Mouse (Mus musculus): Measurements from ENCODE around the gene Hivep2.

Gene Hivep2

DNA sequence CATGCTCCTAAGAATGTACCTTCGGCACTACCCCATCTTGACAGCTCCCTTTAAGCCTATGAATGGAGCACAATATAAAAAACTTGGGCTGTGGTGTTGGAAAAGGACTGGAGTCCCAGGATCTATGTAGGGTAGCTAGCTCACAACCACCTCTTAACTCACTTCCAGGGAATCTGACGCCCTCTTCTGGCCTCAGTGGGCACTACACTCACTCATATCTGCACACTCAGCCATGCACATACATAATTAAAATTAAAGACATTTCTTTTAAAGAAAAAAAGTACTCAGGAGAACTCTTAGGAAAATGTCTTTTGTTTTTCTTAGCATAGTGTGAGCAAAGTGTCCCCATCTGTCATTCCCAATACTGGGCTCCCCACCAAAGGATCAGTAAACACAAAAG is 81.1 kb downstream of the Hivep2 start:
- DNase-seq (ENCODE audit: extremely low spot score, low read depth, low spot score) = no peak

DNA sequence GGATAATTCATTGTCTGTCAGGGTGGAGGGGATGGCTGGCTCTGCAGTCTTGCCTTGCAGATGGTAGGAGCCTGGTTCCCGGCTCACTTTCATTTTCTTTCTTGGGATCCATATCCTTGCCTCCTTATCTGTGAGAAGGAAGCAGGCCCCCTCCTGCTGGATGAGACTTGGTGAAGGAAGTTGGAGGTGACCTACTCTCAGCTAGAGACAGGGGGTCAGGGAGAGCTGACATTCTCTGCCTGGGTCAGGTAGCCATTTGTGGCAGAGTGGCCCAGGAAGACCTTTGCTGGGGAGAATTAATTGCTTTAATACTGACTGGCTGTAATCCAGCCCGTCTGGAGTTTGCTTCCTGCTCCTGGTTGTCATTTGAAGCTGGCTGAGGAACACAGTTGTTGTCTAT is 81.8 kb downstream of the Hivep2 start:
- no peak for DNase-seq (ENCODE audit: extremely low spot score, low read depth, low spot score)

DNA sequence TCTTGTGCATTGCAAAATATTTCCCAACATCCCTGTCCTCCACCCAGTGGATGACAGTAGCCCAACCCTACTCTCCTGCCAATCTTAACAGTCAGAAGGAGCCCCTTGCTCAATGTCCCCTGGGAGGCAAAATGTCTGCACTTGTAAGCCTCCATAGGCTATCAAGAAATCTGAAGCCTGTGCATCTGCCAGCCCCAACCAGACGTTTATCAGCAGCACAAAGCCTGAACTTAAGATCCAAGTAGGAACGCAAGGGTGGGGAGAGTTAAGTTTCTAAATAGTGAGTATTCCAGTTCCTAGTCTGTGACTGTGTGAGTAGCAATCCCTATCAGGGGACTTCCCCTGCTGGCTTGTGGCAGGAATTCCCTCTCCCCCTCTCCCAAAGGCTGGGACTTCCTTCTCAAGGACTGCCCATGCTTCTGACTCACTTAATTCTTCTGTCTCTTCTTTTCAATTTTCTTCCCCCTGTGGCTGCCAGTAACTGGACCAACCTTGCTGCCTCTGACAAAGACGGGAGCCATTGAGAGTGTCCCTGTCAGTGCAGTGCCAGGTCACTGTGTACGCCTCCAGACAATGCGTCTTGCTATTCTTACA is 82.5 kb downstream of the Hivep2 start:
- no peak for DNase-seq (ENCODE audit: extremely low spot score, low read depth, low spot score)

DNA sequence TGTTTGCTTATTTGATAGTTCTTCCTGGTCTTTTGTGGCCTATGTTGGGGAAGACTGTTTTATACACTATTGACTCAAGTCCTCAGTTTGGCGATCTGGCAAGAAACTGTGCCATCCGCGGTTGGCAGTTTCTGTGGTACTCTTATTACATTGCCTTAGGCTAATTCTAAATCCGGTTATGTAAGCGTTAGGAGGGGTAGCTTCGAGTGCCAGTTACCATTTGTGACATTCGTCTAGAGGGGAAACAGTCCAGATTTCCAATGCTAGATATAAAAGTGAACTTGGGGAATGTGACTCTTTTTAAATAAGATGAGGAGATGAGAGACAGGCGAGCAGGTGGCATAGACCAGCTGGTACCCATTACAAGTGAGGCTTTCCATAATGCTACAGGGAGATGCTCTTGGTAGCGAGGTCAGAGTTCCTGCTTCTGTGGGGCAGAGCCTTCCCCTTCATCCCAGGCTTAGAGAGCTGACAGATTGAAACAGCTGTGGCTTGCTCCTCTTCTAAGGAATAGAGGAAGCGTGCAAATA is 83.1 kb downstream of the Hivep2 start:
- no peak for DNase-seq (ENCODE audit: extremely low spot score, low read depth, low spot score)

DNA sequence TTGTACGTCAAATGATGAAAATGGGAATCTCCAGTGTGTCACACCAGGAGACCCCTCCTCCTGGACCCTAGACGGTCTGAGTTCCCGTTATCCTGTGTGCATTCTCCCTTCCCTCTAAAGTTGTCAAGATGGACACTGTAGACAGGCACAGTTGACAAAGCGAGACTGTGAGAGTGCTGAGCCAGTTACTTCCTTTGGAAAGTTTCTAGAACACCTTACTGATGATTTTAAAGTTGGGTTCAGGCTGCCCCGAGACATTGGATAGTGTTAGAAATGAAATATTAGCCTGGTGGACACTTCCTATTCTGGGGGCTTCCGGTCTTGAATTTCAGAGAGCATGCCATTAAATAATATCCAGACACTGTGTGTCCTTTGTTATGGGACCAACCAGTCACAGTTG is 83.8 kb downstream of the Hivep2 start:
- DNase-seq (ENCODE audit: extremely low spot score, low read depth, low spot score) = no peak

DNA sequence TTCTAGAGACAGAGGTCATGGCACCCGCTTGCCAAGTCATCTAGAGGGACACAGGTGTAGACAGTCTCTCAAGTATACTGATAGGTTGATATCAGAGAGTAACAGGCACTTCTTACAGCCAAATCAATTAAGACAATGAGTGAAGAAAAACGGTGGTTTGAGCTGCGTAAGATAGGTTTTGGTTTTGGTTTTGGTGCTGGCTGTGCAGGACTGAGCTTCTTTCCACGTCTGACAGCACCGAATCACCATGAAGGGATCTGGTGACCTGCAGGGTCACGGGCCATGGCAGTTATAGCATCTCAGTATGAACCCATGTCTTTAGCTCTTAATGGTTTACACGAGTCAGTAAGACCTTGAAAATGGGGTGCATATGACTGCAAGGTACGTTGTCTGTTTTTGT is 84.7 kb downstream of the Hivep2 start:
- no peak for DNase-seq (ENCODE audit: extremely low spot score, low read depth, low spot score)

DNA sequence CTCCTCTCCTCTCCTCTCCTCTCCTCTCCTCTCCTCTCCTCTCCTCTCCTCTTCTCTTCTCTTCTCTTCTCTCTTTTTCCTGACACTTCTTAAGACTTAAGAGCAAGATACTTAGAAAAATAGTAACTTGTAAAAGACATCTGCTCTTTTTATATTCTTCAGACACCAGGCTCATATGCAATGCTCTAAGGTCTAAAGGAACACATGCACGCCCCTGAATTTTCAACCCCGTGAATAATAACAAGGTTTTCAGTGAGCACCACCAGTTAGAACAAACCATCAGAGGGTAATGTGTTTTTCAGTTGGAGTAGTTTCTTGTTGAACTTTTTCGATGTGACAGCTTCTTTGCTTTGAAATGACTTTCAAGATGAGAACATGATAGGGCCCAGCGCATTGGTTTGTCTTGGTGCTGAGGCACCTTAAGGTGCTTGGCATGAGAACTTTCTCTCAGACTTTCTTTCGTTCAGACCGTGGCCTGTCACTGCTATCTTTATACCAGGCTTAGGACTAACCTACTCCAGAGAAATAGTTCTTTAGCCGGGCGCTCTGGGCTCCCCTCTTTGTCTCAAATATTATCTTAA is 86.3 kb downstream of the Hivep2 start:
- DNase-seq (ENCODE audit: extremely low spot score, low read depth, low spot score) = no peak

DNA sequence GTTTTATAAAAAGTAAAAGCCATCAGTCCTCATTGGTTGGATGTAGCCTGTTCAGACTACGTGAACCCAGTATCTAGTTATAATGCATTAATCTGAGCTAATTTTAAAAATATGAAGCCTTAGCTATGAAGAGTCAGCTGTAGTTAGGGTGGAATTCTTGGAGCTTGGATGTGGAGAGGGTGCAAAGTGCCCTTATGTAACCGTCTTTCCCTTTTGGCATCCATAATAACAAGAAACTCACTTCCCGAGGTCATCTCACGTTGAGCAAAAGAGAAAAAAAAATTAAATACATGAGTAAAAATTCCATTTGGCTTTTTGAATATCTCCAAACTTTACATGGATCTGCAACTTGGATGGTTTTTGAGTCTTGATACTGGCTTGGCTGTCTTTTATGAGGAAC is 89.0 kb downstream of the Hivep2 start:
- no peak for DNase-seq (ENCODE audit: extremely low spot score, low read depth, low spot score)

DNA sequence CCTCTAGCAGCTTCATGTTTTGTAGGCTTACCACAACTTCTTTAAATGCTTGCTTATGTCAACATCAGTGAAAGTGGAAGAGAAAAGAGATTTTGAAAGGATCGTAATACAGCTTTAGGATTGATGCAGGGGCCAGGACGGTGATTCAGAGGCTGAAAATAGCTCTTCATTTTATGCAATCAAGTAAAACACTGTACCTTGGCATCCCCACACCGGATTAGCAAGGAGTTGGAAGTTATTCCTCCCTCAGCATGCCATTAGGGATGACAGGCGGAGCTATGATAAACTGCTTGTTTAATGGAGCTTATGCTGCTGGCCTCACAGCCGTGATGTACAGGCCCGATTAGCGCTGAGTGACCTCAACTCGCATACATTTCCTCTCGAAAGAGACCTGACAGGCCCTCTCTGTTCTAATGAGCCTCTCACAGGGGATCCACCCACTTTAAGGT is 89.7 kb downstream of the Hivep2 start:
- DNase-seq (ENCODE audit: extremely low spot score, low read depth, low spot score) = no peak

DNA sequence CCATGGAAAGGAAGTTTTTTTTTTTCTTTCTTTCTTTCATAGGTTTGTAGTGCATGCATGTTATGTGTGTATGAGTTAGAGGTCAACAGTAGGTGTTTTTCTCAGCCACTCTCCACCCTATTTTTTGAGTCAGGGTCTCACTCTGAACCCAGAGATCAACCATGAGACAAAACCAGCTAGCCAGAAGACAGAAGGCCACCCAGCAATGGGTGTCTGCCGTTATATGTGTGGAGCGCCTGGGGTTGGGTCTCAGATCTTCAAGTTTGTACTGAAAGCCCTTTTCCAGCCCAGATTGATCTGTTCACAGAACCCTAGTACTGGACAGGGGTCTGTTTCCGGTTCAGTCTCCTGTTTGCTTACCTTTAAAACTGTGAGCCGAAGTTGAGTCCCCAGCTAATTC is 90.2 kb downstream of the Hivep2 start:
- no peak for DNase-seq (ENCODE audit: extremely low spot score, low read depth, low spot score)

DNA sequence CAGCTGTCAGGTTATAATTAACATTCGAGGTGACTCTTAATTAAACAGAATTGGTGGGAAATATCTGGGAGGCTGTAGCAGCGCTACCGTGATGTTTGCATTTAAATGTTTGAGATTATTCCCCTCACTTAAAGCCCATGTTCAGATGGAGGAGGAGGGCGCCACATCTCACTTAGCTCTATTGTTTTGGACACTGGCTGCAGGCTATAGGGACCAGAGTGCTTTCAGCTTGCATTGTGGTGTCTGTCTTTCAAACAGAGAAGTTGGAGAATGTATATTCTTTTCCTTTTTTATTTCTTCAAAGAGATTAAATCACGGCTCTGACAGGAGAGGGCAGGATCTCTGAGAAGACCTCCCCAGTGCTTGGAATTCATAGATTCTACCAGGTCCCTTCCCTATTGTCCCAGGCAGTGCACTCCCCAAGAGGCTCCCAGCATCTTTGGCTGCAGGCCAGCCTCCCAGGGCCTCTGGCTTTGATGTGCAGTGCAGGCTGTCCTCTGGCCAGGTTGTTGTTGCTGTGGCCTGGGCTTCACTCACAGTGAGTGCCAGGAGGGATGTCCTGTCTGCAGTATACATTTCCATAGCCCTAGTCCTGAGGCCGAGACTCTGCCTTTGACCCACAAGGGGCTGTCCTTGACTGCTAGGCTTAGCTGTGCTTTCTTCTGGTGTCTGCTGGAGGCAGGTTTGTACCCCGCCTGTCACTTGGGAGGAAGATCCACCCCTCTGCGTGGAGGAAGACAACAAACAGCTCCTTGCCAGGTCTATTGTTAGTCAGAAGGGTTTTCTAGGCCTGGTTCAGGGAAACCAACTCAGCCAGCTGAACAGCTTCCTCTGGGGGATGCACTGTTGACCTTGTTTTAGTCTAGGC is 90.9 kb downstream of the Hivep2 start:
- DNase-seq (ENCODE audit: extremely low spot score, low read depth, low spot score) = no peak

DNA sequence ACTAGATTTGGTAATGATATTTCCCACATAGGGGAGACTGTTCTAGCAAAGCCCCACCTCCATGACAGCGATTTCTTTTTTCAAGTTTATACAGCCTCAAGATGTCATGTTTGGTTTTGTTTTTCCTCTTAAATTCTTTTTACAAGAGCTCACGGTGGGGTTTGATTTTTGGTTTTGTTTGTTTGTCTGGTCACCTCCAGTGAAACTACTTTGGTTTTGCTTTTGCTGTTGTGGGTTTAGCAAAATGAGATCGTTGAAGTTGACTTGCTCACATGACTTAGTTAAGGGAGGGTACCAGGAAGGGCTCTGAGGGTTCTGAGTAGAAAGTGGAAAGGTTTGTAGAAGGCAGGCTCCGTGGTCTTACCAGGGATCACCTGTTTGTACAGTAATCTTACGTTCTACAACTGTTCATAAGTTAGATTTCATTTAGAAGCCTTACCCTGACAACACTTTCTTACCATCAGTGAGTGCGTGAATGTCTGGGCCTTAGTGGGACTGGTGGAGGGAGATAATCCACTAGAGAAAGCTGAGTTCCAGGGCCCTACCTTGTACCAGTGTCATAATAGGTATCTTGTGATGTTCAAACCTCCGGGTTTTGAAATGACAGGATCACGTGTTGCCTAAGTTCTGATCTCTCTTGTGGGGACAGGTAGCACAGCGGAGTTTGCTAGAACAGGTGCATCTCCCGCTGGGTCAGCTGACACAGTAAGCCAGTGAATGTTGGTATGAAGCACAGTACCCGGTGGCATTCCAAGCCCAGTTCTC is 92.1 kb downstream of the Hivep2 start:
- no peak for DNase-seq (ENCODE audit: extremely low spot score, low read depth, low spot score)

DNA sequence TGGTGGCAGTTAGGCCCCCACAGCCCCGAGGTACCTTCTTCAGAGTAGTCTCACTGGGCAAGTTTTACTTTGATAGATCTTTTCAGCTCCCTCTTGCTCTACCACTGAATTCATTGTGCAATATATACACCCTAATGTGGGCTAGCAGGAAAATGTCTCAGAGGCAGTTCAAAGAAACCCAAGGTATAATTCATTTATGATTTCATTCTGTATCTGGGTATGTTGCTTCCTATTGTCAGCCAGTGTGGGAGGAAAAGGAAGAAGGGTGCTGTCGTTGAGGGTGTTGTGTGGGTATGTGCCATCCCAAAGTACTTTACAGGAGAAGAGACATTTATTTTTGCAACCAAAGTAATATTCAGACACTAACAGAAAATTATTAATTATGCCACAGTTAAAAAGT is 92.9 kb downstream of the Hivep2 start:
- DNase-seq (ENCODE audit: extremely low spot score, low read depth, low spot score) = no peak

DNA sequence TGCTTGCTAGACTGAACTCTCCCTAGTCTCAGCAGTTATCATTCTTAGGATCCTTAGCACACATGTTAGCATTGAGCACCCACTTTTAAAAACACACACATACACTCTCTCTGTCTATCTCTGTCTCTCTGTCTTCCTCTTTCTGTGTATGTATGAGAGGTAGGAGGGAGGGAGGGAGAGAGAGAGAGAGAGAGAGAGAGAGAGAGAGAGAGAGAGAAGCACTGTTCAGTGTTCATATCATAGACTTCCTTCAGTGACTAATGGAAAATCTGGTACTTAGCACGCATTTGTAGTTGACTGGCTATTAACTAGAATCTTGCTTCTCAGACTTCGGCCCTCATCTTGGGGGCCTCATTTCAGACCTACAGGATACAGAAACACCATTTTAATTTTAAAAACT is 93.7 kb downstream of the Hivep2 start:
- no peak for DNase-seq (ENCODE audit: extremely low spot score, low read depth, low spot score)

DNA sequence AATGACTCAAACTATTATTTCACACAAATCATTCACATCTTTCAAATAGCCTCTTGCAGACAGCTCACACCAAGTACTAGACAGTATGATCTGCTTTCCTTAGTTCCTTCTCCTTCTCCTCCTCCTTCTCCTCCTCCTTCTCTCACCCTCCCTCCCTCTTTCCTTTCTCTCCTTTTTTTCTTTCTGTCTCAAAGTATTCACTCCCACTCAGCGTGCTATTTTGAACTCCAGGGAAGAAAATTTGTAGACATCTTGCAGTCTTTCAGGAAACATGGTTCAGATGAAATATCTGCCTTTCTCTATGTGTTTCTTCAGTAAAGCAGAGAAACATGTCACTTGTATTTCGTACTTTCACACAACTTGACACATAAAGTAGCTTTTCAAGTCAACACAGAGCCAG is 94.4 kb downstream of the Hivep2 start:
- DNase-seq (ENCODE audit: extremely low spot score, low read depth, low spot score) = no peak

DNA sequence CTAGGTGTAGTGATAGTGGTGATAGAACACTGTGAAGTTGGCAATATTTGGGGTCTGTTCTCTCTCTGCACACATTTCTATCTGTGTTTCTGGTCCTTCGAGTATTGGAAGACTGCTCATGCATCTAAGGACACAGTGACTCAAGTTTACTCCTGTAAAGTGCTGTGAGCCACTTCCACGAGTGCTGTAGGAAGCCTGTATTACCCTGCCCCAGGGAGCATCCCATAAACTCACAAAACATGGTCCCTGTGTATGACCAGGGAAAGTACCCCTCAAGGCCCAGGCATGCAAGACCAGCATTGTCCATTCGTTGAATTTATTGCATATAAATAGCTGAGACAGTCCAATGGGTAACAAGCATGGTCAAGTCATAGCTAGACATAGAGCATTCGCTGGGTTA is 97.4 kb downstream of the Hivep2 start:
- DNase-seq (ENCODE audit: extremely low spot score, low read depth, low spot score) = no peak

DNA sequence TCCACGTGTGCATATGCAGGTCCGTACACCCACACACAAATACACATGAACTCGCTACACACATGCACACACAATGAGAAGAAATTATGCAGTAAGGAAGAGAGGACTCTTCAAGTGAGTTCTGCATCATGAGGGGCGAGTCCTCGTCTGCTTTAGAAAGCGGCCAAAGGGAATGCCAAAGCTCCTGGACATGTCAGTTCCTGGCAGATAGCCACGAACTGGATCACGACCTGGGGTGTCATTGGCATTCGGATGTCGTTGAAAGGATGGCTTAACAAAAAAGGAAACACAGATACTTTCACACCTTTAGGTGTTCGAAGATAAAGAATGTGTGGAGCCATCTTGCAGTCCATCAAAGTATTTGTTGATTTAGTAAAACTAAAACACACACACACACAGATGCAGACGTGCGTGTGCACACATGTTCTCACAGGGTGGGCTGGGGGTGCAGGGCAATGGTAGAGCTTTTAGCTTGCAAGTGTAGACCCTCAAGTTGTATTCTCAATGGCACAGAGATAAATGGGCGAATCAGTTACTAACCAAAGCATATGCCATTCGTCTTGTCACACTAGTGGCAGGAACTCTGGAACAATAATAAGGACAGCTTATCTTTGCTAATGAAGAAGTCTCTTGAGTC is 99.0 kb downstream of the Hivep2 start:
- DNase-seq (ENCODE audit: extremely low spot score, low read depth, low spot score) = no peak

DNA sequence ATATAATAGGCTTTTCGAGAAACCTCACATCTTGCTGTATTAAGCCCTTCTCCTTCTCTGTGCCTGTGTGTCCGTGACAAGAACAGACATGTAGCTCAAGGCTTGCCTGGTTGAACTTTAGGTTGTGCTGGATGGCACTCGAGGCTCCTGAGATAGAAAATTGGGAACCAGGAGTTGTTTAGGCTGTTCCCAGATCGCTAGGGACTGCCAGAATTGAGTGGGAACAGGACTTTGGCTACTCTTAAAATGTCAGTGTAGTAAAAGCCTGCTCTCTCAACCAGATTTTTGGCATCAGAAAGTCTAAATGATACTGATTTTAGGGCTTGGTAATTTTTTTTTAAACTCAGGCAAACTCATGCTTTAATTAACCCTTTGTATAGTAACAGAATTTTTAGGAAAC is 101.9 kb downstream of the Hivep2 start:
- no peak for DNase-seq (ENCODE audit: extremely low spot score, low read depth, low spot score)

DNA sequence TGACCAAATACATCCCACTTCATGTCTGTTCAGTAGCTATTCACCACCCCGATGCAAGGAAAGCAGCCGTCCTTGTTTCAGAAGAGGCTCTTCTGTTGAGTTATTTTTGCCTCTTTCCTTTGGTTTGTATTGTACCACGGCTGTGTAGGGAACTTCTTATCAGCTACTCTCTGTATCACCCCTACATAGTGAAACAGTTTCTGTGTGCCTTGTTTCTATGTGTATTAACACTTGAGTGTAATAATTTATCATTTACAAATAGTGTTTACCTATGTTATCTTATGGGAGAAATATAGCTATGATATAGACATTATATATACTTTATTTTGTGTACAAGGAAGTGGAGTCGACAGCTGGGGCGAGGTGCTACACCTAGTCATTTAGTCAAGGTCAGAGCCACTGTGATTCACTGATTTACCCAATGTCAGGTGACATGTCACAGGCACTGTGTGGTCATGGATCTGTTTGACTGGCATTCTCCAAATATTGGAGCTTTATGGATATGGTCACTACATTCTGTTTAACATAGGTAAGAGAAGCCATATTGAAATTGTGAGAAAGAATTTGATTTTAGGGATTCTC is 104.7 kb downstream of the Hivep2 start:
- no peak for DNase-seq (ENCODE audit: extremely low spot score, low read depth, low spot score)

DNA sequence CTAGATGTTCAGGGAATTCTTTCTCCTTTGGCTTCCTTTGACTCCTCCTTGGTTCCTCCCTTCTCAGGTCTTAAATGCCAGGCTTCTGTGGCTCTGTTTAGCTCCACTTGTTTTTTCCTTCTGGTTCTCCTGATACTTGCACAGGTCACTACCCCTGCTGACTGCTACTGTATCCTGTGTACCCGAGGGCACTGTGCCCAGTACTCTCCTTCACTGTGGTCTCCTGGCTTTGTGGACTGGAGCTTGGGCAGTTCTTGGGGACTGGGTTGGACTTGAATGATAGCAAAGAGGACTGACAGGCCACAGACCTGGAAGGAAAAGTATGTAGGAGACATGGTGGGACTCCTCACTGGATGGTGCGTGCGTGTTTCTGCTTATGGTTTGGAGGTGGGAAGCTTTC is 106.6 kb downstream of the Hivep2 start:
- DNase-seq (ENCODE audit: extremely low spot score, low read depth, low spot score) = no peak

DNA sequence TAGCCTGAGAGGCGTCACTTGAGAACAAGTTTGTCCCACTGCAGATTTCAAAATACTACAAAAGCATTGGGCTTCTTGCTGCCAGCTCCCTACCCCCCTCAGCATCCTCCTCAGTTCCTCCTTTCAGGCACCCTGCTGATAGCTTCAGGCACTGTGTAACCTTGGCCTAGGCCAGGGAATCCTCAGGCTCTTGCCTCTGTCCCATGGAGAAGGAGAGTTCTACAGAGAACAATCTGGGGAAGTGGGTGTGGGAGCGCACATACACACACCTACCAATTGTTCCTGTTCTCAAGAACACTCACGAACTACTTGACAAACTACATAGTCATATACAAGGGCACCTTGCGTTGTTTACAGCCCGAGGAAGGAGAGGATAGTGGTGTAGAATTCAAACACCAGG is 109.9 kb downstream of the Hivep2 start:
- no peak for DNase-seq (ENCODE audit: extremely low spot score, low read depth, low spot score)

All from hindlimb bud, embryonic 11.5 days (tissue).